Mouse (Mus musculus) lung, postnatal 0 days (tissue): ENCODE measurements at regions not wholly inside any gene's neighbourhood (a gene's known extent, or its start where the extent isn't known, plus 50 kb on each side); places are given as distances from the start of the nearest gene placed in this dataset.

Source experiments
- ATAC-seq: fragments of 200-750 bp; cut with Nextera tagmentation; 2 replicates; pipeline ENCODE4 v1.8.0; 2017; ENCODE audit warnings: moderate library complexity
- DNase-seq: peaks from one replicate; pipeline ENCODE4 v3.0.0-alpha.2; 2016; ENCODE audit warnings: low spot score
- H3K27ac ChIP-seq: fragments of 300-500 bp; sonication (generic); 2 replicates; pipeline ENCODE4 v1.5.1; 2014; ENCODE audit warnings: antibody characterized with exemption, mild to moderate bottlenecking, low read length, mixed read lengths
- H3K27me3 ChIP-seq: fragments of 300-500 bp; sonication (generic); replicated peaks from 2 replicates; pipeline ENCODE4 v1.6.1; 2014; ENCODE audit warnings: low read length, mixed read lengths; ENCODE audit not compliant: insufficient read depth
- H3K36me3 ChIP-seq: fragments of 300-500 bp; sonication (generic); 2 replicates; pipeline ENCODE4 v1.6.1; 2014; ENCODE audit warnings: low read length, mixed read lengths; ENCODE audit not compliant: insufficient read depth
- H3K4me1 ChIP-seq: fragments of 300-500 bp; sonication (generic); 2 replicates; pipeline ENCODE4 v1.6.1; 2014; ENCODE audit warnings: antibody characterized with exemption, low read depth, low read length, mixed read lengths; ENCODE audit not compliant: insufficient read depth
- H3K4me2 ChIP-seq: fragments of 300-500 bp; sonication (generic); replicated peaks from 2 replicates; pipeline ENCODE4 v1.6.1; 2014; ENCODE audit warnings: low read depth, mild to moderate bottlenecking, low read length, moderate library complexity, mixed read lengths
- H3K4me3 ChIP-seq: fragments of 300-500 bp; sonication (generic); 2 replicates; pipeline ENCODE4 v1.5.1; 2014; ENCODE audit warnings: low read depth, low read length
- H3K9ac ChIP-seq: fragments of 300-500 bp; sonication (generic); replicated peaks from 2 replicates; pipeline ENCODE4 v1.6.1; 2014; ENCODE audit warnings: low read depth, mild to moderate bottlenecking
- H3K9me3 ChIP-seq: fragments of 300-500 bp; sonication (generic); 2 replicates; pipeline ENCODE4 v1.6.1; 2016; ENCODE audit warnings: low read length, mixed read lengths
- CTCF ChIP-seq: IDR thresholded peaks from 2 replicates; pipeline ENCODE4 v1.5.1; 2016; ENCODE audit warnings: antibody characterized with exemption, mild to moderate bottlenecking
- EP300 ChIP-seq: IDR thresholded peaks from 2 replicates; pipeline ENCODE4 v1.6.1; 2016; ENCODE audit warnings: antibody characterized with exemption, mild to moderate bottlenecking, control low read depth
- WGBS: fragments of 180-500 bp; shearing (Covaris S2); extraction: QIAGEN DNeasy Blood & Tissue Kit; methylation state at CpG from one replicate; pipeline ENCODE4 v1.1.7; 2014; 5-methylcytosine and 5-hydroxymethylcytosine counted together

- WGBS: 71% methylated on average over 2 of the region's 2 CpGs
- no peaks in the 10 kb centered on the region for H3K4me1 ChIP-seq
- ATAC-seq: no peak
- no peaks in the 10 kb centered on the region for H3K9me3 ChIP-seq
- H3K27me3 ChIP-seq: no peaks in the 10 kb centered on the region
- H3K9ac ChIP-seq: no peak overlapping the region
- no peak for DNase-seq
- TF ChIP-seq EP300 (no peak), CTCF (no peak)
- H3K27ac ChIP-seq: no peak overlapping the region
- no peak overlapping the region for H3K4me3 ChIP-seq
- H3K36me3 ChIP-seq: no peaks in the 10 kb centered on the region
- no peak overlapping the region for H3K4me2 ChIP-seq
Observed at GRCm38 (mm10) chr14:120675752-120676151, 197.5 kb downstream of the Rap2a start.

GRCm38 (mm10) chr14:120678533-120678932, 200.3 kb downstream of the Rap2a start:
- H3K27ac ChIP-seq: no peak overlapping the region
- H3K4me3 ChIP-seq: no peak overlapping the region
- no peak for DNase-seq
- no peaks in the 10 kb centered on the region for H3K9me3 ChIP-seq
- no peak for ATAC-seq
- H3K27me3 ChIP-seq: no peaks in the 10 kb centered on the region
- WGBS: 78% methylated on average over 9 of the region's 9 CpGs
- H3K36me3 ChIP-seq: no peaks in the 10 kb centered on the region
- no peak overlapping the region for H3K4me2 ChIP-seq
- no peaks in the 10 kb centered on the region for H3K4me1 ChIP-seq
- TF ChIP-seq EP300 (no peak), CTCF (no peak)
- H3K9ac ChIP-seq: no peak overlapping the region

- DNase-seq (no peak), ATAC-seq (no peak)
- H3K36me3 ChIP-seq: no peaks in the 10 kb centered on the region
- H3K4me2 ChIP-seq: no peak overlapping the region
- 69% methylated on average over 2 of the region's 2 CpGs for WGBS
- H3K27me3 ChIP-seq: no peaks in the 10 kb centered on the region
- H3K27ac ChIP-seq: no peak overlapping the region
- no peak for TF ChIP-seq CTCF
- no peak for TF ChIP-seq EP300
- no peaks in the 10 kb centered on the region for H3K9me3 ChIP-seq
- no peaks in the 10 kb centered on the region for H3K4me1 ChIP-seq
- H3K4me3 ChIP-seq: no peak overlapping the region
- H3K9ac ChIP-seq: no peak overlapping the region
Observed at GRCm38 (mm10) chr14:120679072-120679471, 200.8 kb downstream of the Rap2a start.

- ATAC-seq: peak; percentile 37
- peaks cover 2% of the 10 kb centered on the region for H3K4me1 ChIP-seq
- no peak overlapping the region for H3K27ac ChIP-seq
- TF ChIP-seq CTCF: no peak
- TF ChIP-seq EP300: no peak
- no peaks in the 10 kb centered on the region for H3K27me3 ChIP-seq
- no peak overlapping the region for H3K4me3 ChIP-seq
- WGBS: 70% methylated on average over 2 of the region's 2 CpGs
- H3K36me3 ChIP-seq: no peaks in the 10 kb centered on the region
- H3K9ac ChIP-seq: no peak overlapping the region
- H3K9me3 ChIP-seq: no peaks in the 10 kb centered on the region
- peak; percentile 73 for DNase-seq
- no peak overlapping the region for H3K4me2 ChIP-seq
Observed at GRCm38 (mm10) chr14:120680272-120680671, 202.0 kb downstream of the Rap2a start.

GRCm38 (mm10) chr14:120685263-120685662, 207.0 kb downstream of the Rap2a start:
- WGBS: 53% methylated on average over 4 of the region's 4 CpGs
- Histone ChIP-seq H3K27me3 (no peaks in the 10 kb centered on the region), H3K4me1 (peaks cover 7% of the 10 kb centered on the region), H3K4me3 (no peak overlapping the region), H3K4me2 (no peak overlapping the region), H3K36me3 (no peaks in the 10 kb centered on the region), H3K9ac (no peak overlapping the region), H3K27ac (no peak overlapping the region), H3K9me3 (no peaks in the 10 kb centered on the region)
- ATAC-seq (peak; percentile 87), DNase-seq (peak; percentile 76)
- TF ChIP-seq EP300 (peak; percentile 71), CTCF (no peak)

- peak; percentile 42 for DNase-seq
- peaks cover 7% of the 10 kb centered on the region for H3K4me1 ChIP-seq
- H3K9me3 ChIP-seq: no peaks in the 10 kb centered on the region
- no peak overlapping the region for H3K4me3 ChIP-seq
- WGBS: 63% methylated on average over 7 of the region's 7 CpGs
- no peaks in the 10 kb centered on the region for H3K27me3 ChIP-seq
- H3K4me2 ChIP-seq: no peak overlapping the region
- H3K9ac ChIP-seq: no peak overlapping the region
- H3K27ac ChIP-seq: no peak overlapping the region
- ATAC-seq: peak; percentile 20; the same call in 1 of the 2 replicates
- no peak for TF ChIP-seq CTCF
- TF ChIP-seq EP300: no peak
- H3K36me3 ChIP-seq: no peaks in the 10 kb centered on the region
Observed at GRCm38 (mm10) chr14:120685877-120686276, 207.6 kb downstream of the Rap2a start.

GRCm38 (mm10) chr14:120686751-120687150, 208.5 kb downstream of the Rap2a start:
- Histone ChIP-seq H3K36me3 (no peaks in the 10 kb centered on the region), H3K4me1 (peaks cover 7% of the 10 kb centered on the region), H3K27me3 (no peaks in the 10 kb centered on the region), H3K9me3 (no peaks in the 10 kb centered on the region), H3K4me3 (no peak overlapping the region), H3K4me2 (no peak overlapping the region), H3K27ac (no peak overlapping the region), H3K9ac (no peak overlapping the region)
- peak; percentile 57 for ATAC-seq
- 50% methylated on average over 4 of the region's 4 CpGs for WGBS
- peak; percentile 33 for DNase-seq
- TF ChIP-seq EP300: no peak
